Mouse (Mus musculus) mature B cell (primary cell): Measurements from ENCODE around the gene 9130023H24Rik.

Source experiments
- in situ Hi-C: fragments of 300-500 bp; cut with MboI; formaldehyde crosslinking; loops from 2 replicates; pipeline ENCODE4 v1.14.3; 2019

Gene 9130023H24Rik

DNA sequence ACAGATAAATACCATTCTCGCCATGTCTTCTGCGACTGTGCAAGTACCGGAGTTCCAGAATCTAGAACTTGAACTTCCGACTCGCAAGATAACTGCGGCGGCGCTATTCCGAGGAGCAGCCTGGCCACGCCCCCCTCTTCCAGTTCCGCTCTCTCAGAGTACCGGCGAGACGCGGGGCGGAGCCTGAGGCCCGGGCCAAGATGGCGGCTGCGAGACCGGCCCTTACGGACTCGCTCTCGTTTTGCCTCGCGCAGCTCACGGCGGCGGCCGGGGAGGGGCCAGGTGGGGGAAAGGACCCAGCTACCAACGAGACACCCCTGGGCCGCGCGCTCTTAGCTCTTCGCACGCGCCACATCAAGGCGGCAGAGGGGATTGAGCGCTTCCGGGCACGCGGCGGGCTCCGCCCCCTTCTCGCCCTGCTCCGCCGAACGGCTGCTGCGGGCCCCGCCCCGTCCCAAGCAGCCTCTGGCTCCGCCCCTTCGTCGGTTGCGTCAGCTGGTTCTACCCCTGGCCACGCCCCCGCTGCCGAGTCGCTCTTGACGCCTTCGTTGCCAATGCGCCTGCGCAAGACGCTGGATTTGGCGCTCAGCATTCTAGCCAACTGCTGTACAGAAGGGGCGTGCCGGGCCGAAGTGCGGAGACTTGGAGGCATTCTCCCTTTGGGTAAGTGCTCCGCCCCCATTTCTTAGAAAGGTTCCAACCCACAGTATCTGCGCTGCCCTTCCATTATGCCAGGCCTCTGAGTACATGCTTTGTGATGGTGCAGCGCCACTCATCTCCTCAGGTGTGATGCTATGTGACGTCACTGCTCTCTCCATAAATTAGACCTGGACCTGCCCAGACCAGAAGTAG, at the start of gene 9130023H24Rik:
Gene 9130023H24Rik (minus strand): TSS at position 105 of the 852 bp plus-strand sequence.
- in situ Hi-C loops: no loop called here

DNA sequence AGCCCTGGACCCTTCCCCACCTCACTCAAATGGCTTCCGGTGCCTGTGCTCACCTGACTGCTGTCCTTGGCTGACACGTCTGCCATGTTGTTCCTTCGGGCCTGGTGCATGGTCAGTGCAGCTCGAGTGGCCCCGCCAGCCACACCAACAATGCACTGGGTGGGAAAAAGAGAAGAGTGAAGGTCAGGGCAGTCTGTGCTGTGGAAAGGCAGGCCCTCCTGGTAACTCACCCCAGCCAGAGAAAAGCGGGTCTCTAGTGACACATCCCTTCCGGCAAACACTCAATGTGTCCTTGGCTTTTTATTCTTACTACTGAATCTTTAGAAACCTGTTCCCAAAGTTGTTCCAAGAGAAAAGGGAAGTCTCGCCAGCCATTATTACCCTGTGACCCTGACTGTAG, 47.2 kb upstream of the 9130023H24Rik start:
- in situ Hi-C loops: no loop called here

DNA sequence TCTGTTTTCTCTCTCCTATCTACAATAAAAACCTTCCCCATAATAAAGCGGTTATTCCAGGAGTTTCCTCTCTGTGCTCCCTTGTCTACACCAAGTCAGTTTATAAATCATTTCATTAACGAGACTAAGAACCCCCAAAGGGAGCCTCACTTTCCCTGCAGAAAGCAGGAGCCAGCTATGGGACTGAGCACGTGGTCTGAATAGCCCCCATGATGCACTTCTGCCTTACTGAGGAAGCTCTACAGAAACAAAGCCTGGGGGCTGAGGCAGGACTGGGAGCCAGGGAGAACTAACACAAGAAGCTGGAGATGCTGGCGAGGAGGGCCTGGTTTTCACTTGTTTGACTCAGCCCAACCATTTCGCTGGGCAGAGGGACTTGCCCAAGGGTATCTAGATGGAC, 46.2 kb upstream of the 9130023H24Rik start:
- in situ Hi-C loops: no loop called here

DNA sequence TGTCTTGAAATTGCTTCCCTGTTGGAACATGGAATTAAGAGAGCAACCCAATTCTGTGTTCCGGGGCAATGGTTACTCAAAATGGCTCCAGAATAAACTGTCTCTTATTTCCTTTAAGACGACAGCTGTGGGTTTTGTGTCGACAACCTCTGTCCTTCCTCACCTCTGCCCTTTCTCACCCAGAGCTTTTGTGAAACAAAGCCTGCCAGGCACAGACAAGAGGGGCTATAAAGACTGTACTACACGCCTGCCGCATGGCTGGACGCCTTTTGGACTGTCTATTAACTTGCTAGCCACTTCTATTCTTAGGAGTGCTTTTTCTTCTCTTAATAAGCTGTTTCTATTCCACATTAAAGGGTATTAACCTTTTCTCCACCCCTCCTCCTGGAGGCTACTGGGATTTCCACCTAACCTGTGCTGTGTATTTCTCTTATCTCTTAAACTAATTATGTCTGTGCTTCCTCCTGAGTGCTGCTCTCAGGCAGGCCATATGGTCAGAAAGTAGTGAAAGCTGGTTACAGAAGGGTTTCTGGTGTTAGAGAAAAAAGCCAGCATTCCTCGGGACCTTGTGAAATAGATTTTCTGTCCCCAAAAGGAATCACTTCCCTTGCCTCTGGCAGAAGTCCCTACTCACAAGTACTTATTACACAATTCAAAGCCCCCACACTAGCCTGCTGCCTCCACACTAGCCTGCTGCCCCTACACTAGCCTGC, 44.9 kb upstream of the 9130023H24Rik start:
- in situ Hi-C loops: no loop called here

DNA sequence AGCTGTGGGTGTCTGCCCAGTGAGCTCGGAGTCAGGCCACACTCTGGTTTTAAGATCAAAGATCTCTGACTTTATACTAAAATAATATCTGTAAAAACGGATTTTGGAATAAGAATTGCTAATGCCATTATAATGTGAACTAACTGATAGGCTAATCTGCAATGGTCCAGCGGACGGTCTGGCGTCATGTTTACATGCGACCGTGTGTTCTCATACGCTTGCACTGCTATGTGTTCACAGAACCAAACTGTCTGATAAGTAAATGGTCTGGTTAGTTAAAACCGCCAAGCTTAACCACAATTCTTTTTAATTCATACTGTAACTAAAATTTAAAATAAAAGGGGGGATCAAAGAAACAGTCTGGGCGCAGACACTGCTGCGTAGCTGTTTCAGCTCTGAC, 43.9 kb upstream of the 9130023H24Rik start:
- in situ Hi-C loops: no loop called here

DNA sequence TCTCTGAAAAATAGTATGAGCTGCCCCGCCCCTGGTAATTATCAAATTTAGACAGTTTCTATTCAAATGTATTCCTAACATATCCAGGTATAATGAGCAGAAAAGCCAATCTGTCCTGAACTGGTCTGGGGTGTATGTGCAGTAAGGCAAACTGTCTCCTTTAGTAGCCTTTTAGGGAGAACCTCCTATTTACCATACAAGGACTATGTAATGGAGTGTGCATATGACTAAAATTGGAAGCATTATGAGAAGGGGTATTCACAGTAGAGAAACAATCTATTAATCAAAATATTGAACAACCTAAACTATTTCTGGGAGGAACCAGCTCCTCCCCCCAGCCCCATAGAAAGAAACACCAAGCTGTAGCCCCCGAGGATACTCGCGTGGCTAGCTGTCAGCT, 41.9 kb upstream of the 9130023H24Rik start:
- in situ Hi-C loops: no loop called here

DNA sequence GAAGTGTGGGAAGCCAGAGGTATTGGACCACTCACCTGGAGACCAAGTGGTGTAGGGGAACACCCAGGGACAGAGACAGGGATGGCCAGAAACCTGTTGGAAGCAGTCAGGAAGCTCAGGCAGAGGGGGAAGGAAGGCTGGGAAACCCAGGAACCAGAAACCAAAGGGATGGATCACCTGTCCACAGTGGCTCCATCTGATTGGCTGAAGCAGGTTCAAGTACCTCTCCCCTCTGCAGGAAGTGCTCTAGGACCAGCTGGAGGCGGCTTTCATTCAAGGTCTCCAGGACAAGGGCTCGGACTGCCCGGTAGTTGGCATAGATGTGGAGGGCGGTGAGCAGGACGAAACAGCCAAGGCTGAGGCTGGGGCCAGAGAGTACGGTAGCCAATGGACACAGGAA, 38.2 kb upstream of the 9130023H24Rik start:
- in situ Hi-C loops: no loop called here

DNA sequence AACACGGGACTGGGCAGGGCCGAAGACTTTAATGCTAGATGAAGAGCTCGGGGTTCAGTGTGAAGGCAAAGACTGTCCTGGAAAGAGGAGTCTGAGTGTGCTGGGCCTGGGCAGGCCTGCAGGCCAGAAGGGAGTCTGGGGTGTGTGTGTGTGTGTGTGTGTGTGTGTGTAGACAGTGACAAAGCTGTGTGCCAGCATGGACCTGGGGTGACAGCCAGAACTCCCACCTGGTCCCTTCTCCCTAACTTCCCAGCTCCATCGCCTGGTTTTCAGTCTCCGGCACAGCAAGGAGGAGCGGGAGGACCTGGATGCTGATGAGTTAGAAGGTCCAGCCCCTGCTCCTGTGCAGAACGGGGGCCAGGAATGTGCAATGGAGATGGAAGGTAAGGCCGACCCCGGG, 33.7 kb upstream of the 9130023H24Rik start:
- in situ Hi-C loops: no loop called here

DNA sequence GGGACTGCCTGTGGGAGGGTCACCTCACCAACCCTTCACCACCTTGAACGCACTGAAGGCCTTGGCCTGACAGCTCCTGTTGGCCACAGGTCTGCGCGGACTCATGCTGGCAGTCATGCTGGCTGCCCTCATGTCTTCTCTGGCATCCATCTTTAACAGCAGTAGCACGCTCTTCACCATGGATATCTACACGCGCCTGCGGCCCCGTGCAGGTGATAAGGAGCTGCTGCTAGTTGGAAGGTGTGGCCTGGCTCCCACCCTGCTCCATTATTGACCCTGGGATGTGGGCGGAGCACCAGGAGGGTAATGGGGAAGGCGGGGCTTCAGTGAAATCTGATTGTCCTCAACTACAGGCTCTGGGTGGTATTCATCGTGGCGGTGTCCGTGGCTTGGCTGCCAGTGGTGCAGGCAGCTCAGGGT, 32.6 kb upstream of the 9130023H24Rik start:
- in situ Hi-C loops: no loop called here

DNA sequence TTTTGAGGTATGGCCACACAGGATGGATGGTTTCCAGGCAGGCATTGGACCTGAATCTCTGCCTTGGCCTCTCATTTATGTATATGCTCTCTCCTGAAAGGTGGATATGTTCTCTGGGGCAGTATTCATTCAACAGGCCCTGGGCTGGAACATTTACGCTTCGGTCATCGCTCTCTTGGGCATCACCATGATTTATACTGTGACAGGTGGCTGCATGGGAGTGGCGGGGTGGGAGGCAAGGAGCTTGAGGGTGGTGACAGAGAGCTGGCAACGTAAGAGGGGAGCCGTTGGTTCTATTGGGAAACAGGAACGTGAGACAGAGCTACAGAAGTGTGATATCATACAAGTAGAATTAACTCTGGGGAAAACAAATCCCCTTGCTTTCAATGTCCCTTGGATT, 30.0 kb upstream of the 9130023H24Rik start:
- in situ Hi-C loops: no loop called here

DNA sequence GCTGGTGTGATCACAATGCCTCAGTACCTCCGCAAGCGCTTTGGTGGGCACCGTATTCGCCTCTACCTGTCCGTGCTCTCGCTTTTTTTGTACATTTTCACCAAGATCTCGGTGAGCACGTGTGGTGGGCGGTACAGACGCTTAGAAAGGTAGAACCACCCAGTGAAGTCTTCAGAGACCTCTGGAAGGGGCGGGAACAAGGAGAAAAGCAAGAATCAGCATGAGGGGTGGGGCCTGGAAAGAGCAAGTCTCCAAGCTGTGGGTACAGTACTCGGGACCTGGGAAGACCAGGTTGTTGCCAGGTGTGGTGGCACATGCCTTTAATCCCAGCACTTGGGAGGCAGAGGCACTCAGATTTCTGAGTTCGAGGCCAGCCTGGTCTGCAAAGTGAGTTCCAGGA, 29.6 kb upstream of the 9130023H24Rik start:
- in situ Hi-C loops: no loop called here

DNA sequence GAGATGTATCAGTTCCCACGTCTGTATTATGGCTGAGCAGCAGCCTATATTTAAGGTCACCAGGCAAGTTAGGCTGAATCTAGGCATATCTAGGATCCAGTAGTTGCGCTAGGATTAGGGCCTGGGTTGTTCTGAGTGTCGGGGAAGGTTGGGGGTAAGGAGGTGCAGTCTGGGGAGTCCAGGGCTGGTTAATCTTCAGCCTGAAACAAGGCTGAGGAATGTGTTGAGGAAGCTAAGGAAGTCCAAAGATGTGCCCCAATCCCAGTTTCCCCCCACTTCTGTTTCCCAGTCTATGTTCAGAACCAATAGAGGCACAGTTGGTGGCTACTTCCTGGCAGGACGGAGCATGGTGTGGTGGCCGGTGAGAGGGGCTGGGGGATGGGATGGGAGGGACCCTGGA, 28.2 kb upstream of the 9130023H24Rik start:
- in situ Hi-C loops: no loop called here

DNA sequence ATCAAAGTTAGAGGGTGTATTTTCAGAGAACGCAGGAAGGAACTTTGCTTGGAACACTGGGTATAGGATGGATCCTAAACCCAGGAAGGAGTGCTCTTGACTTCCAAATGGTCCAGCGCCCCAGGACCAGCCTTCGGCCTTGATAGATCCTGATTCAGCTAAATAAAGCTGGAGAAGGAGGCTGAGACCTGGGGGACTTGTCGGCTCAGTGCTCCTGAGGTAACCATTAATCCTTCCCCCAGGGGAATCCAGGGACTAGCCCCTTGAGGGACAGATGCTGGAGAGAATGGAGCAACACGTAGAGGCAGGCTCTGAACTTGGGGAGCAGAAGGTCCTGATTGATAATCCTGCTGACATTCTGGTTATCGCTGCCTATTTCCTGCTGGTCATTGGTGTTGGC, 27.6 kb upstream of the 9130023H24Rik start, which contains the start of gene Slc5a2:
Gene Slc5a2 (plus strand): TSS at position 247 of the 400 bp plus-strand sequence.
- in situ Hi-C loops: no loop called here

DNA sequence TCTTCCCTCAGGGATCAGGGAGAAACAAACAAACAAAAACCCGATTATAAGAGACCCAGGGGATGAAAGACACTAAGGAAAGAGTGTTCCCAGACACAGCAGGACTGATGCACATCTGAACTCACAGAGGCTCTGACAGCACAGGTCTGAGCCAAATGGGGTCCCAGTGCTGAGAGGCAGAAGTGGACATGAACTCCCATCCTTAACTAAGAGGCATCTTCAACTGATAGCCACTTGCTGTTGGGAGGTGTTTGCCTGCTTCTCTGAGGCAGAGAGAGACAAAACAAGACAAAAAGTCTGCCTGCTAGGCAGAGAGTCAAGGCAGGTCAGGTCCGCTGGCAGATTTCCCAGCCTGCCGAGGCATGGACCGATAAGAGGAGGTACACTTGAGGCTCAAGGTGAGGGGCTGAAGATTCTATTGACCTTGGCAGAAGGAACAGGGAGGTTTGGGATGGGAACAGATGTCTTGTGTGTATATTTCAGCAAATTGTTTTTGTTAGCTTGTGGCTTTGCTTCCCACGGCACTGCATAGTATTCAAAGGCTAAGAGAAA, 19.0 kb upstream of the 9130023H24Rik start:
- in situ Hi-C loops: no loop called here

DNA sequence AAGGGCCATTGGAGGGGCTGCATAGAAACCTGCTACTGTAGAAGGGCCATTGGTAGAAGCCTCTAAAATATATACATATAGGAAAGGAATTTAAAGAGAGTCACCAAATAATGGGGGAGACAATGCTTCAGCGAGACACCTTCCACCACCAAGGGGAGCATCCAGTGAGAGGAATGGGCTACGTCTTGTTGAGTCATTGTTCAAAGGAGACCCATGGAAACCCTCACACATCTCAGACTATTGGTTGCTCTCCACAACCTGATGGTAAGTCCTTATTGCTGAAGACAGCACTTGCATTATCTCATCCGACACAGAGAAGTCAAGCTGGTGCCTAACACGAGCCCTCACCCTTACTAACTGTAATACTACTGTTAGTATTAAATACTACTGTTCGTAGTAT, 17.9 kb upstream of the 9130023H24Rik start:
- in situ Hi-C loops: no loop called here

DNA sequence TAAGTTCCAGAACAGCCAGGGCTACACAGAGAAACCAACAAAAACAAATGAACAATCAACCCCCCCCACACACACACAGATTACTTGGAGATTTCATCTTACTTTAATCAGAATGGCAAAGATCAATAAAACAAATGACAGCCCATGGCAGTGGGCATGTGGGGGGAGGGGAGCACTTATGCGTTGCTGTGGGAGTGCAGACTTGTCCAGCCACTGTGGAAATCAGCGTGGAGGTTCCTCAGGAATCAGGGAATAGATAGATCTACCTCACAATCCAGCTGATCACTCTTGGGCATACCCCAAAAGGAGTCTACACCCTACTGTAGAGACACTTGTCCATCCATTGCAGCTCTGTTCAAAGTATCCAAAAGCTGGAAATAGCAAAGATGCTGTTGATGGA, 17.1 kb upstream of the 9130023H24Rik start:
- in situ Hi-C loops: no loop called here

DNA sequence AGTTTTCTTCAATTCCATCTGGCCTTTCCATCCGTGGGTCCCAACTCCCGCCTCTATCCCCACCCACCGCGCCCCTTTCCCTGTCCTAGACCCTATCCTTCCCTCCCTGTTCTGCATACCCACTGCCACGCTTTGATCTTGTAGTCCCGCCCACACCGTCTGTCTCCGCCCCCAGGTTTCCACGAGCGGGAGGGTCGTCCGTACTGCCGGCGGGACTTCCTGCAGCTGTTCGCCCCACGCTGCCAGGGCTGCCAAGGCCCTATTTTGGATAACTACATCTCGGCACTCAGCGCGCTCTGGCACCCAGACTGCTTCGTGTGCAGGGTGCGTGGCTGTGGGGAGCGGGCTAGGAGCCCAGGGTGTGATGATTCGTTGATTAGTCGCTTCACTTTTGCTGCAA, 14.8 kb upstream of the 9130023H24Rik start:
- in situ Hi-C loops: no loop called here

DNA sequence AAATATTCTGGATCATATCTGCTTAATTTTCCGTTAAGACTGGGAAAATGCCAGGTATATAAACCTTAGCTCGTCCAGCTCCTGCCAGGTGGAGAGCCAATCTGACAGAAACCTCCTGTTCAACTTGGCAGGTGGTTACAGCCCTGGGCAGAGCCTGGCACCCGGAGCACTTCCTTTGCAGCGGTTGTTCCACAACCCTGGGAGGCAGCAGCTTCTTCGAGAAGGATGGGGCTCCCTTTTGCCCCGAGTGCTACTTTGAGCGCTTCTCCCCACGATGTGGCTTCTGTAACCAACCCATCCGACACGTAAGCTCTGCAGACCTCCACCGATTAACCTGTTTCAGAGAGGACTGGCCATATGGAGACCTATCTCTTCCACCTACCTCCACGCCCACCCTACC, 14.1 kb upstream of the 9130023H24Rik start:
- in situ Hi-C loops: no loop called here

DNA sequence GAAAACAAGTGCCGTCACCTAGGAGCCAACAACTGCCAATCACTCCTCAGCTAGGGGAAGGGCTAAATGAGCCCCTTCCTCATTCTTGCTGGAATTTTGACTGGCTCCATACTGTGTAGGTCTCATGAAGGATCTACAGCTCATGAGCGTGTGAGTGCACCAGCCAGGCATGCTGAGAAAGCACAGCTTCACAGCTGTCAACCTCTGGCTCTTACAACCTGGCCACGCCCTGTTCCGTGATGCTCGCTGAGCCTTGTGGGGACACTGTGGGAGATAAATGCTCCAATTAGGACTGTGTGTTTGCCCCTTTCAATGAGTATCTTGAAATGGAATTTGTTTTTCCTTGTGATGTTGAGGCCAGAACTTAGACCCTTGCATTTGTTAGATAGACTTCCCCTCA, 12.2 kb upstream of the 9130023H24Rik start:
- in situ Hi-C loops: no loop called here

DNA sequence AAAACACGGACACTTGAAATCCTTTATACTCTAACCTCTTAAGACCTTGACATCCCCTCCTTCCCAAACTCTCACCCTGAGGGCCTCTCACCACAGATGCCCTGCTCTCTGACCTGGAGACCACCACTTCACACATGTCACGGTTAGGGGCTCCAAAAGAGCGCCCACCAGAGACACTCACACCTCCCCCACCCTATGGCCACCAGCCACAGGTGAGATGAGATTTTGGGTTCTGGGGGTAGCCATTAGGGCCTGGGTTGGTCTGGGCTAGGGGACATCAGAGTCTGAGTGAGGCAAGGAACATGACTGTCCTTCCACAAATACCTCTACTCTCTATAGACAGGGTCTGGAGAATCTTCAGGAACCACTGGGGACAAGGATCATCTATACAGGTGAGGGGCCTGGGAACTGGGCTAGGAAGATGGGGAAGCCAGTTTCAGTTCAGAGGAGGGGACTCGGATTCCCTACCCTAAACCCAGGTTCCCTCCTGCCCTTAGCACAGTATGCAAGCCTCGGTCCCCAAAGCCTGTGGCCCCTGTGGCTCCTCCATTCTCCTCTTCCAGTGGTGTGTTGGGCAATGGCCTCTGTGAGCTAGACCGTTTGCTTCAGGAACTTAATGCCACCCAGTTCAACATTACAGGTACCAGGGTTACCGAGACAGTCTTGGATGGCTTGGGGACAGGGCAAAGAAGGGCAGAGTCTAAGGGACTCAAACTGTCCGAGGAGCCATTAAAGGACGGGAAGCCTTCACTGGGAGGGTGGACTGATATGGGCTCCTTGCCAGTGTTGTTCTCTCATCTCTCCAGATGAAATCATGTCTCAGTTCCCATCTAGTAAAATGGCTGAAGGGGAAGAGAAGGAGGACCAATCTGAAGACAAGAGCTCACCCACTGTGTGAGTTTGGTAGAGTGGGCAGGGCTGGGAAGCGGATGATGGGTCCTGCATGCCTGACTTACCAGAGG, 10.5 kb upstream of the 9130023H24Rik start:
- in situ Hi-C loops: no loop called here

DNA sequence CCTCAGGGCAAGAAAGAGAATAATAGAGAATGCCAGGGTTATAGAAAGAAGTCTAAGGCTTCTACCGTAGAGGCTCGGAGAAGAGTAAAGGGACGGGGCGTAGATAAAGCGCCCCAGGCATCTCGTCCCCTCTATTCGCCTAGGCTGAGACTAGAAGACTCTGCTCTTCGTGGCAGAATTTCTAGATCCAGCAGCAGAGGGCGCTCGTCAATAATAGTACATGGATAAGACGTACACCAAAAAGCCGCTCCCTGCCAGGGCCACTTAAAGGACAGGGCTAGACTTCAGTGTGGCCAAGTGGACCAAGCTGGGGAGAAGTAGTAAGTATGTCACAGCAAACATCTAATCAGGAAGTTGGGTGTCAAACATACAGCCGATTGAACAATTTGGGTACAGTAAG, 9.6 kb upstream of the 9130023H24Rik start:
- in situ Hi-C loops: no loop called here
